In genomic region chr6:108130718-108131117, GRCm38 (mm10) we compare ENCODE assay signal across 15 mouse cellular contexts.
"Had no signal": no experiment of that assay in that cellular context is flagged by ENCODE, and none has a peak within 500 bp of the region (broad histone marks: within the 10 kb centered on the region; RNA-seq: fewer than 3 reads in every experiment).

No protein-coding gene starts in this region.

- H3K27me3 ChIP-seq: limb, embryonic 15.5 days; liver, embryonic 12.5 days; neural tube, embryonic 15.5 days had no signal

- H3K36me3 ChIP-seq: limb, embryonic 15.5 days; liver, embryonic 12.5 days; midbrain, embryonic 10.5 days; neural tube, embryonic 15.5 days had no signal

- DNase-seq: kidney, adult 11 months; kidney, adult 9 months; kidney, postnatal 36 days; lung, embryonic 14.5 days; lung, postnatal 10 days; lung, postnatal 4 days; midbrain, embryonic 14.5 days; thymus, adult 18-20 months; thymus, postnatal 25 days had no signal

- ATAC-seq: liver, embryonic 12.5 days had no signal

- H3K4me3 ChIP-seq: limb, embryonic 15.5 days; liver, embryonic 12.5 days; midbrain, embryonic 10.5 days; myocyte; neural tube, embryonic 15.5 days had no signal

- H3K4me1 ChIP-seq: limb, embryonic 15.5 days; liver, embryonic 12.5 days; midbrain, embryonic 10.5 days; neural tube, embryonic 15.5 days had no signal

- H3K9me3 ChIP-seq: limb, embryonic 15.5 days; liver, embryonic 12.5 days; midbrain, embryonic 10.5 days; neural tube, embryonic 15.5 days had no signal

- H3K9ac ChIP-seq: limb, embryonic 15.5 days; liver, embryonic 12.5 days; lung, embryonic 14.5 days; neural tube, embryonic 15.5 days had no signal

- H3K4me2 ChIP-seq: limb, embryonic 15.5 days; liver, embryonic 12.5 days; lung, embryonic 14.5 days; neural tube, embryonic 15.5 days had no signal

- H3K27ac ChIP-seq: kidney, postnatal 0 days; limb, embryonic 15.5 days; liver, embryonic 12.5 days; midbrain, embryonic 10.5 days; neural tube, embryonic 15.5 days had no signal
